Mouse (Mus musculus) liver, embryonic 14.5 days (tissue): ENCODE data around the gene Gle1.

Source experiments
- CTCF ChIP-seq: IDR thresholded peaks from 2 replicates; pipeline ENCODE4 v1.5.1; 2016; ENCODE audit warnings: antibody characterized with exemption, low read depth, control low read depth
- EP300 ChIP-seq: IDR thresholded peaks from 2 replicates; pipeline ENCODE4 v1.6.1; 2016; ENCODE audit warnings: antibody characterized with exemption, low read depth

DNA sequence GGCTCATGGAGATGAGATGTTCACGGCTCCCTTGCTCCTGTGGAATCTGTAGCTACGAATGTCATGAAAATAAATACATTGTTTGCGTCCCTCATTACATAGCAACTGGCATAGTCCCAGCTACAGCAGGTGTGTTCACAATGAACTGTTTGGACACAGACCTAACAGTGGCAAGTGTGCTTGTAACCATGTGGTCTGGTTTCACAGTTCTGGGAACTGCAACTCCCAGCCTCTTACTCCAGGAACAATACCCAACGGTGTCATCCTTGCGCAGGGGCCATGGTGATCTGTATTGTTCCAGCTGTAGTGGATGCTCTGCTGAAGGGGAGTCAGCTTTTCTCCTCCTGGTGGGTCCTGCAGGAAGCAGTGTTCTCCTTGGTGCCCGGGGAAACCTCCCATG is 4.0 kb upstream of the Gle1 start:
- no peak for TF ChIP-seq CTCF
- TF ChIP-seq EP300 = no peak
